Comparison of ENCODE assay signal across 18 mouse cellular contexts in genomic region chr9:61382595-61383186, GRCm38 (mm10).
"Had no signal": no experiment of that assay in that cellular context is flagged by ENCODE, and none has a peak within 500 bp of the region (broad histone marks: within the 10 kb centered on the region; RNA-seq: fewer than 3 reads in every experiment).

No protein-coding gene starts in this region.

- ATAC-seq: midbrain, embryonic 16.5 days had no signal

- H3K27me3 ChIP-seq: limb, embryonic 15.5 days; neural tube, embryonic 13.5 days; stomach, embryonic 15.5 days had no signal

- DNase-seq: kidney, adult 18-20 months; kidney, adult 9 months; kidney, postnatal 14 days; kidney, postnatal 4 days; liver, embryonic 13.5 days; lung, adult 2 months; lung, postnatal 14 days; lung, postnatal 4 days; retina, postnatal 1 day; right cerebral cortex, postnatal 25 days; spleen, adult 18-20 months; thymus, postnatal 25 days had no signal

- H3K9ac ChIP-seq: limb, embryonic 15.5 days; liver, embryonic 13.5 days; midbrain, embryonic 12.5 days; neural tube, embryonic 13.5 days; stomach, embryonic 15.5 days had no signal

- H3K27ac ChIP-seq: limb, embryonic 15.5 days; liver, embryonic 13.5 days; midbrain, embryonic 12.5 days; neural tube, embryonic 13.5 days; stomach, embryonic 15.5 days had no signal

- H3K4me2 ChIP-seq: limb, embryonic 15.5 days; liver, embryonic 13.5 days; midbrain, embryonic 12.5 days; neural tube, embryonic 13.5 days; stomach, embryonic 15.5 days had no signal

- H3K9me3 ChIP-seq: limb, embryonic 15.5 days; liver, embryonic 13.5 days; midbrain, embryonic 12.5 days; neural tube, embryonic 13.5 days; stomach, embryonic 15.5 days had no signal

- H3K4me3 ChIP-seq: limb, embryonic 15.5 days; liver, embryonic 13.5 days; midbrain, embryonic 12.5 days; myocyte; neural tube, embryonic 13.5 days; stomach, embryonic 15.5 days had no signal
